Mouse (Mus musculus) limb, embryonic 15.5 days (tissue): Measurements from ENCODE around the gene Igfbp6. TPM values are rescaled to one million over a fixed set of nuclear protein-coding genes. Genes with fewer than 3 reads are reported as not detected.

Experiments
- ATAC-seq: fragments of 200-750 bp; cut with Nextera tagmentation; 2 replicates; pipeline ENCODE4 v1.8.0; 2017; ENCODE audit warnings: low read depth, moderate TSS enrichment; ENCODE audit not compliant: insufficient number of reproducible peaks, low FRiP score, low TSS enrichment
- H3K27ac ChIP-seq: fragments of 300-500 bp; sonication (generic); 2 replicates; pipeline ENCODE4 v1.5.1; 2015; ENCODE audit warnings: moderate library complexity, mild to moderate bottlenecking, inconsistent platforms
- H3K27me3 ChIP-seq: fragments of 300-500 bp; sonication (generic); 2 replicates; pipeline ENCODE4 v1.6.1; 2015; ENCODE audit warnings: inconsistent platforms
- H3K36me3 ChIP-seq: fragments of 300-500 bp; sonication (generic); 2 replicates; pipeline ENCODE4 v1.6.1; 2015; ENCODE audit warnings: inconsistent platforms
- H3K4me1 ChIP-seq: fragments of 300-500 bp; sonication (generic); 2 replicates; pipeline ENCODE4 v1.6.1; 2015; ENCODE audit warnings: inconsistent platforms
- H3K4me2 ChIP-seq: fragments of 300-500 bp; sonication (generic); 2 replicates; pipeline ENCODE4 v1.6.1; 2015; ENCODE audit warnings: mild to moderate bottlenecking, inconsistent platforms
- H3K4me3 ChIP-seq: fragments of 300-500 bp; sonication (generic); 2 replicates; pipeline ENCODE4 v1.5.1; 2015; ENCODE audit warnings: mild to moderate bottlenecking, inconsistent platforms
- H3K9ac ChIP-seq: fragments of 300-500 bp; sonication (generic); 2 replicates; pipeline ENCODE4 v1.6.1; 2015; ENCODE audit warnings: inconsistent platforms
- H3K9me3 ChIP-seq: fragments of 300-500 bp; sonication (generic); 2 replicates; pipeline ENCODE4 v1.6.1; 2016; ENCODE audit warnings: inconsistent platforms
- WGBS: fragments of 180-500 bp; shearing (Covaris S2); methylation state at CpG from one replicate; pipeline ENCODE4 v1.1.7; 2015; 5-methylcytosine and 5-hydroxymethylcytosine counted together
- polyA plus RNA-seq: library from polyadenylated mRNA; unstranded; fragments of >200 nt; fragmentation: Nextera tagmentation; extraction: Ambion mirVana; gene quantifications from 2 replicates; pipeline ENCODE4 v1.2.1, GENCODE M21; 2015

Igfbp6 gene
- polyA plus RNA-seq, 1 experiment from 2014 or later = 17.5 TPM

DNA sequence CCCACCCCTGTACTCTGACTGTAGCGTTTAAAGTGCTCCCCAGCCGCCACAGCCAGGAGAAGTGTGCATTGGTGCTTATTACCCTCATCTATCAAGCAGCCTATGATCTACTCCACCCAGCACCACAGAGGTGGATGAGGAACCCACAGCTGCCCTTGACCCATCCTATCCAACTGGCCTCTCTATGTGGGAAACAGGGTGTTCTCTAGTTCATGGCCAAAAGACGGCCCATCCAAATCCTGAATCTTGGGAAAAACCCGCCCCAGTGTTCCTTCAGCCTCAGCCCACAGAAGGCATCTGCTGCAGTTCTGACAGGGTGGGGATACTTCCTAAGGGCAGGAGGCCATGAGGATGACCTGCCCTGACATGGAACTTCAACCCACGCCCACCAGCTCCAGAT lies 23.6 kb upstream of the Igfbp6 start:
- Histone ChIP-seq H3K4me1 (peaks cover 36% of the 10 kb centered on the region), H3K4me3 (no peak overlapping the region), H3K27ac (no peak overlapping the region), H3K9ac (no peak overlapping the region), H3K27me3 (no peaks in the 10 kb centered on the region), H3K4me2 (no peak overlapping the region), H3K9me3 (no peaks in the 10 kb centered on the region), H3K36me3 (peaks cover 83% of the 10 kb centered on the region)
- 78% methylated on average over 5 of the region's 5 CpGs for WGBS
- ATAC-seq = no peak

DNA sequence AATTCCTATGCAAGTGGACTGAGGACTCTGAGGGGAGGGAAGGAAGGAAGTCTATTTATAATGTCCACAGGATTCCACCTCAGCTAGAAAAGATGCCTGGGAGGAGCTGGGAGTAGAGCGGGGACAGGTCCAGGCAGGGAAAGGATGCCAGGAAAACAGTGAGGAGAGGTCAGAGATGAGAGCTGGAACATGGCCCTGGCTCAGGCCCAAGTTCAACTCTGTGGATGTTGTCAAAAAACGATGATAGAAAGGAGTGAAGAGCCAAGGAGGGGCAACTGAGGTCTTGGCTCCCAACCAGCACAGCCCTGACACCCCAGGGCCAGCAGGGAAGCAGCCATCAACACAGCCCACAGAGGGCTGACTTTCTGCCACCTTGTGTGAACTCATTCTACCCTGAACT lies 17.9 kb upstream of the Igfbp6 start:
- no peak for ATAC-seq
- H3K4me2 ChIP-seq = no peak overlapping the region
- no peak overlapping the region for H3K4me3 ChIP-seq
- H3K36me3 ChIP-seq = peaks cover 81% of the 10 kb centered on the region
- no peak overlapping the region; the same call in 1 of the 2 replicates for H3K27ac ChIP-seq
- H3K9ac ChIP-seq = no peak overlapping the region
- 0 out of 2 replicates have a peak, but pooled peaks cover 4% of the 10 kb centered on the region for H3K4me1 ChIP-seq
- H3K27me3 ChIP-seq = no peaks in the 10 kb centered on the region
- no peaks in the 10 kb centered on the region for H3K9me3 ChIP-seq
- WGBS = 61% methylated on average over 2 of the region's 2 CpGs

DNA sequence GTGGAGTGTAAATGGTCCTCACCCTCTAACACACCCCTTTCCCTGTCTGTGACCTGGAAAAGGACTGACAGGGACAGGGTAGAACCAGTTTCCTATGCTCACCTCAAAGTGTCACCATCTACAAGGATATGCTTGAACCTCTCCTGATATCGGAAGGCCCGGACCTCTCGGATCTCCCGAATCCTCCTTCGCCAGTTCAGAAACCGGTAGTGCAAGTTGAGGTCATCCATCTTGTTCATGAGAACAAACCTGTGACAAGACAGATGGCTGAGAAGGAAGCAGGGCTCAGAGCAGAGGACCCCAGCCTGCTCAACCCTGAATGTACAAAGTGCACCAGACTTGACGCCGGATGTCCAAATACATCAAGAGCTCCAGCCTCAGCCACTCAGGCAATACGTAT lies 10.8 kb upstream of the Igfbp6 start:
- no peak for ATAC-seq
- peaks cover 14% of the 10 kb centered on the region for H3K4me1 ChIP-seq
- no peak overlapping the region for H3K4me3 ChIP-seq
- H3K27ac ChIP-seq = peak overlapping the region; percentile 38; the same call in 1 of the 2 replicates
- no peak overlapping the region for H3K4me2 ChIP-seq
- peaks cover 51% of the 10 kb centered on the region for H3K36me3 ChIP-seq
- 79% methylated on average over 9 of the region's 9 CpGs for WGBS
- H3K9me3 ChIP-seq = no peaks in the 10 kb centered on the region
- H3K27me3 ChIP-seq = no peaks in the 10 kb centered on the region
- no peak overlapping the region for H3K9ac ChIP-seq

DNA sequence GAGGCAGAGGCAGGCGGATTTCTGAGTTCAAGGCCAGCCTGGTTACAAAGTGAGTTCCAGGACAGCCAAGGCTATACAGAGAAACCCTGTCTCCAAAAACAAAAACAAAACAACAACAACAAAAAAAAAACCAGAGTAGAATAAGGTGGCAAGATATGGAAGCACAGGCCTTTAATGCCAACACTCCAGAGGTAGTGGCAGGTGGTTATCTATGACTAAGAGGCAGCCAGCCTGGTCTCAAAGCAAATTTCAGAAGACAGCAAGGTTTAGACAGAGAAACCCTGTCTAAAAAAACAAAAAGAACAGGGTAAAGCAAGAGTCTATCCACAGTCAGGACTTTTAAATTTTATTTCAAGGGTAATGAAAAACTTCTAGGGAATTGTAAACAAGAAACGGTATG lies 9.5 kb upstream of the Igfbp6 start:
- WGBS = 77% methylated on average over 2 of the region's 2 CpGs
- ATAC-seq = no peak
- 0 out of 2 replicates have a peak overlapping the region, but pooled peaks have one; percentile 85 for H3K4me3 ChIP-seq
- H3K4me2 ChIP-seq = no peak overlapping the region
- H3K4me1 ChIP-seq = peaks cover 14% of the 10 kb centered on the region
- H3K9me3 ChIP-seq = no peaks in the 10 kb centered on the region
- H3K27me3 ChIP-seq = no peaks in the 10 kb centered on the region
- no peak overlapping the region for H3K9ac ChIP-seq
- H3K36me3 ChIP-seq = peaks cover 37% of the 10 kb centered on the region
- H3K27ac ChIP-seq = no peak overlapping the region

DNA sequence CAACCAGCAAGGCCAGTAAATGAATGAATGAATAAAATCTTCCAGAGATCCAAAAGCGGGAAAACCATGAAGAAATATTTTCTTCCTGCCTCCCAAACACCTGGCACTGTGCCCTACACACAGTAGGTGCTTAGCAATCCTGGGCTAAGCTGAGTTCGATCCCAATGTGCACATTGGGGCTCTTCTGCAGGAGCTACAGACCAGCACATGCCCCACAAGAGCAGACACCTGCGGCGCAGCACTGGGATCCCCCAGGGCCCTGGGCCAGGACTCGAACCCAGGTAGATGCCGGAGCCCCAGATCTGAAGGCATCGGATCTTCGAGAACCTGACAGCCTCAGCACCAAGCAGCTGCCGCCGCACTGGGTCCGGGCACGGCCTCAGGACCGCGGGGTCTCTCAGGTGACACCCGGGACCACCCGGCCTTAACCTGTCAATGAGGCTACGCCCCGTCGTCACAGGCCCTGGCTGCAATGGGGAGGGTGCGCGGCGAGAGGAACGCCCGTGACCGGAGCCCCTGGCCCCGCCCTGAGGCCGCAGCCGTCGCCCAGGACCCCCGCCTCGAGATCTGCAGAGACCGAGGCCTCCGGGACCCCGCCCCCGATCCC lies 8.5 kb upstream of the Igfbp6 start:
- Histone ChIP-seq H3K9ac (peak overlapping the region; percentile 72), H3K9me3 (no peaks in the 10 kb centered on the region), H3K27ac (peak overlapping the region; percentile 80), H3K4me1 (peaks cover 14% of the 10 kb centered on the region), H3K4me2 (peak overlapping the region; percentile 79), H3K4me3 (peak overlapping the region; percentile 85), H3K36me3 (peaks cover 28% of the 10 kb centered on the region), H3K27me3 (no peaks in the 10 kb centered on the region)
- 0 out of 2 replicates have a peak, but pooled peaks have one; percentile 2 for ATAC-seq
- 2% methylated on average over 35 of the region's 35 CpGs for WGBS

DNA sequence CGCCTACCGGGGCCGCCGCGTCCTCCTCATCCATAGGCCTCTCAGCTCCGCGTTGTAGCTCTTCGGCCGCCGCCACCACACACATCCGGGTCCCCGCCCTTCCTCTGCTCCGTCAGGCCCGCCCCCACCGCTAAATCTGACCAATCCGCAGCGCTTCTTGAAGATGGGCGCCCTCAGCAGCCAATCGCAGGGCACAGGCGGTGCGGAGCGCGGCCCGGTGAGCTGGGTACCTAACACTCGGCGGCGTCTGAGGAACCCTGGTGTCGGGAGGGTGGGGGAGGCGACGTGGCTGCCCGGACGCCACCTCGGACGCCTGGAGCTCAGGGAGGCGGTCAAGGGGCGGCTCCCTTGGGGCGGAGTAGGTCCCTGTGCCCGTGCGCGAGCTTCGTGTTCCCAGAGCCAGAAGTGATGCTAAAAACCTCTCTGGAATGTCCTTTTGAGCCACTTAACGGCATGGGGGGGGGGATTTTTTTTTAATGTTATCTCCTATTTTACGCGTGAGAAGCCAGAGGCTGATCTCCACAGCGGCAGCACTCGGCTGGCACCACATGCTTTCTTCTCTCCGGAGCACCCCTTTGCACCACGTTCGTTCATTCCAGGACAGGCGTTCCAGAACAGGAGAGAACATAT lies 7.9 kb upstream of the Igfbp6 start, which contains the start of gene Spryd3:
TSS of gene Spryd3 (minus strand) at position 106 of the 630 bp plus-strand sequence.
- Histone ChIP-seq H3K27me3 (no peaks in the 10 kb centered on the region), H3K9ac (peak within 1 kb of the TSS; percentile 72), H3K36me3 (peaks cover 22% of the 10 kb centered on the region), H3K27ac (peak within 1 kb of the TSS; percentile 82), H3K4me2 (peak within 1 kb of the TSS; percentile 79), H3K4me3 (peak within 1 kb of the TSS; percentile 85), H3K9me3 (no peaks in the 10 kb centered on the region), H3K4me1 (peaks cover 14% of the 10 kb centered on the region)
- WGBS = under 1% methylated on average over 50 of the region's 50 CpGs
- ATAC-seq = peak; percentile 98

DNA sequence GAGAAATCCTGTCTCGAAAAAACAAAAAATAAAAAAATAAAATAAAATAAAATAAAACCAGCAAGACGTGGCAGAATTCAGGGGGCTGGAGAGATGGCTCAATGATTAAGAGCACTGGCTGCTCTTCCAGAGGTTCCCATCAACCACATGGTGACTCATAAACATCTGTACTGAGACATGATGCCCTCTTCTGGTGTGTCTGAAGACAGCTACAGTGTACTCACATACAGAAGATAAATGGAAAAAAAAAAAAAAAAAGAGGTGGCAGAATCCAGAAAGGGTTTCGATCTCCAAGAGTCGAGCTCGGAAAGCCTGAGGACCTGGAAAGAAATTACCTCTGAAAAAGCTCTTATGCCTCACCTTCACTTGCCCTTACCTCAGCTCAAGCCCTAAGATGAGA lies 3.0 kb upstream of the Igfbp6 start:
- Histone ChIP-seq H3K9me3 (no peaks in the 10 kb centered on the region), H3K36me3 (no peaks in the 10 kb centered on the region), H3K27me3 (peaks cover 22% of the 10 kb centered on the region), H3K27ac (no peak overlapping the region), H3K9ac (no peak overlapping the region), H3K4me2 (no peak overlapping the region), H3K4me1 (peaks cover 24% of the 10 kb centered on the region), H3K4me3 (no peak overlapping the region)
- ATAC-seq = no peak
- WGBS = 86% methylated on average over 5 of the region's 5 CpGs

DNA sequence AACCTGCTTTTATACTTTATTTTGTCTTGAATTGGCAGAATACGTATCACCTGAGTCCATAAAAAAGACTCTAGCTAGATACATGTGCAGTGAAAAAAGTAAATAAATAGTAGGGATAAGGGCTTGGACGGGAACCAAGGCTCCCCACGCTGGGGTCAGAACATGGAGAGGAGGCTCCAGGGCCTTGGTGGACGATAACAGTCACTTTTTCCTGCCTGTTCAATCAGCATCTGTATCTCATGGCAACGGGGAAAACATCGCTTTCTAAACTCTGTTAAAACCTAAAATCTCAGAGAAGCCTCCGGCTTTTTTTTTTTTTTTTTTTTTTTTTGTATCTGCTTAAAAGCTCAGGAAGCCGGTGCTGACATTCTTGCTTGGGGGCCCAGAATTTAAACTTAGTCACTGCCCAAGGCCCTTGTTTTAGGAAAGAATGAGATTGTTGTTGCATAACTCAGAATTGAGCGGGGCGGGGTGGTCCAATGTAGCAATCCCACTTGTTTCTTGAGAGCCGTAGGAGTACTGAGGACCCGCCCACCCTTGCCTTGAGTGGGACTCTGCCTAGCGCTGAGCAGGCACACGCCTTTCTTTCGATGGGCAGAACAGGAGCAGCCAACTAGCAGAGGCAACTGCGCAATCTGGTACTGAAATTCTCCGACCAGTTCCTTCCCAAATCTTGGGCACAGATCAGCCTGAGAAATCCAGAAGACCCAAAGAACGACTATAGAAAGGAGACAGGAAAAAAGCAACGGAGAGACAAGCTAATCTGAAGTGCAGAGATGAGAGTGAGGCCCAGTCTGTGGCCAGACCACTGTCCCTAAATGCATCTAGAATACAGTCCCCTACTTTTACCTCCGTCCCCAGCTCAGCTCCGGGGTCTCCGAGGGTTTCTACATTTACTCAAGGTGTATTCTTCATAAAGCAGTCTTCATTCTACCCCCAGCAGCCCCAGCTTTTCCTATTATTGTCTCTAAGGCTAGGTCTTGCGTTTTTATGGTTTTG lies 949 bp upstream of the Igfbp6 start:
- 45% methylated on average over 23 of the region's 23 CpGs for WGBS
- no peak for ATAC-seq
- H3K27ac ChIP-seq = peak overlapping the region; percentile 14; the same call in 1 of the 2 replicates

DNA sequence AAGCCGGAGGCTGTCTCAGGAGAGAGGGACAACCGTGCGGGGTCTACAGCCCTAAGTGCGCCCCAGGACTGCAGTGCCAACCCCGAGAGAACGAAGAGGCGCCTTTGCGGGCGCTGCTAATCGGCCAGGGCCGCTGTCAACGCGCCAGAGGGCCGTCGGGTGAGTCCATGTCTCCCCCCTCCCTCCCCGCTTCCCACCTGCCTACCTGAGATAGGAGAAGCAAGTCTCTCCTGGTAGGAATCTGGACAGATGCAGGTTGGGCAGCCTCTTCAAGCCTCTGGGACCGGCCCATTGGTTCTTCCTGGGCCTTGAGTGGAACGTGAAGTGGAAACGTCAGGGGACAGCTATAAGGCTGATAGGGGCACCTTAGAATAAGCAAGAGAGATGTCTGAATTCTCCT lies 564 bp downstream of the Igfbp6 start:
- peaks cover 29% of the 10 kb centered on the region for H3K4me1 ChIP-seq
- ATAC-seq = no peak
- 18% methylated on average over 19 of the region's 19 CpGs for WGBS
- no peaks in the 10 kb centered on the region for H3K9me3 ChIP-seq
- H3K9ac ChIP-seq = 0 out of 2 replicates have a peak overlapping the region, but pooled peaks have one; percentile 2
- peak overlapping the region; percentile 43 for H3K4me2 ChIP-seq
- H3K4me3 ChIP-seq = peak overlapping the region; percentile 30
- peaks cover 23% of the 10 kb centered on the region for H3K27me3 ChIP-seq
- no peaks in the 10 kb centered on the region for H3K36me3 ChIP-seq
- H3K27ac ChIP-seq = no peak overlapping the region

More for the DNA sequence above, 949 bp upstream of the Igfbp6 start:
- no peaks in the 10 kb centered on the region for H3K36me3 ChIP-seq
- no peak overlapping the region for H3K9ac ChIP-seq
- no peak overlapping the region for H3K4me3 ChIP-seq
- H3K4me1 ChIP-seq = peaks cover 29% of the 10 kb centered on the region
- peaks cover 23% of the 10 kb centered on the region for H3K27me3 ChIP-seq
- no peaks in the 10 kb centered on the region for H3K9me3 ChIP-seq
- no peak overlapping the region for H3K4me2 ChIP-seq

DNA sequence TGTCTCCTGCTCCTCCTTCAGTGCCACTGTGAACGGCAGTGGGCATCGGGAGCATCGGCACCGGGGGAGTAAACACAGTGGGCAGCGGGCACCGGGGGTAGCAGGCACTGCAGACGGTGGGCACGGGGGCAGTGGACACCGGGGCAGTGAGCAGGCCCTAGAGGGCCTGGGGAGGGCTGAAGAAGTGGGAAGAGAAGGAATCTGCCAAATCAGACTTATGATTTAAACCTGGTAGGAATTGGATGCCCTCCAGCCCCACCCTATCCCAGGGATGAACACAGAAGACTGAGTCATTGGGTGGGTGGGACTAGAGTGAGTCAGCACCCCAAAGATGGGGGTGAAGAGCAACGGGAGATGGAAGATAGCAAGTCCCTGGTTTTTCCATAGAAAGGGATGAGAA lies 1.2 kb downstream of the Igfbp6 start:
- 82% methylated on average over 10 of the region's 10 CpGs for WGBS
- Histone ChIP-seq H3K4me2 (no peak overlapping the region), H3K36me3 (no peaks in the 10 kb centered on the region), H3K4me3 (no peak overlapping the region), H3K27ac (no peak overlapping the region), H3K27me3 (peaks cover 23% of the 10 kb centered on the region), H3K9me3 (no peaks in the 10 kb centered on the region), H3K4me1 (peaks cover 32% of the 10 kb centered on the region), H3K9ac (no peak overlapping the region)
- ATAC-seq = no peak

DNA sequence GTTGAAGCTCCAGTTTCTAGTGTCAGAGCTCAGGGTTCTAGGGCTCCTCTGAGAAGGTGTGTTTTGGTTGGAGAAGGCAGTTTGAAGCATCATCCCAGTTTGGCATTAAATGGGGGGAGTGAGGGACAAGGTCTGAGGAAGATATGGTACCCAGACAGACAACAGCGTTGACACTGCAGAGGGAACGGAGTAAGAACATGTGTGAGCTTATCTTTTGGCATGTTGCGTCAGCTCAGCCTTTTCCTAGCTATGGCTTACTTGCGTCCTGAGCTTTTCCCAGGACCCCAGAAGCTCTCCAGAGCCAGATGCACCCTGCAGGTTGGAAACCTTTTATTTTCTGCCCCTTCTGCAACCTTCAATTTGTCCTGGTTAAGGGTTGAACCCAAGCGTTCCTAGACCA lies 1.9 kb downstream of the Igfbp6 start:
- Histone ChIP-seq H3K27ac (no peak overlapping the region), H3K4me2 (no peak overlapping the region), H3K4me1 (peaks cover 39% of the 10 kb centered on the region), H3K36me3 (no peaks in the 10 kb centered on the region), H3K9ac (no peak overlapping the region), H3K9me3 (no peaks in the 10 kb centered on the region), H3K27me3 (peaks cover 23% of the 10 kb centered on the region), H3K4me3 (no peak overlapping the region)
- ATAC-seq = no peak
- 84% methylated on average over 5 of the region's 5 CpGs for WGBS
